Mouse (Mus musculus) heart, embryonic 14.5 days (tissue): Measurements from ENCODE around the gene Hrh2. TPM values are rescaled to one million over a fixed set of nuclear protein-coding genes. Genes with fewer than 3 reads are reported as not detected.

ENCODE experiments used
- ATAC-seq: fragments of 200-750 bp; cut with Nextera tagmentation; 2 replicates; pipeline ENCODE4 v1.8.0; 2017; ENCODE audit warnings: low read depth, moderate TSS enrichment; ENCODE audit not compliant: insufficient number of reproducible peaks, insufficient read depth, low FRiP score
- H3K27ac ChIP-seq, 2 experiments: fragments of 200-500 bp in 1 of 2; fragments of 300-500 bp in 1 of 2; sonication (generic) in 1 of 2; replicated peaks in 1 of 2; 2 replicates each; pipeline ENCODE4 v1.5.1; 2012 to 2014; ENCODE audit warnings: low read depth in 2 of 2, low read length in 2 of 2, control low read depth in 1 of 2, mild to moderate bottlenecking in 1 of 2, mixed read lengths in 1 of 2; ENCODE audit not compliant: control insufficient read depth in 1 of 2, insufficient read depth in 1 of 2
- H3K27me3 ChIP-seq: fragments of 300-500 bp; sonication (generic); 2 replicates; pipeline ENCODE4 v1.6.1; 2014; ENCODE audit warnings: mild to moderate bottlenecking, low read length, control low read depth; ENCODE audit not compliant: control insufficient read depth, insufficient read depth
- H3K36me3 ChIP-seq: fragments of 300-500 bp; sonication (generic); 2 replicates; pipeline ENCODE4 v1.6.1; 2014; ENCODE audit warnings: mild to moderate bottlenecking, control low read depth, low read length, mixed read lengths; ENCODE audit not compliant: control insufficient read depth, insufficient read depth
- H3K4me1 ChIP-seq, 2 experiments: fragments of 200-500 bp in 1 of 2; fragments of 300-500 bp in 1 of 2; sonication (generic) in 1 of 2; 2 replicates each; pipeline ENCODE4 v1.6.1; 2012 to 2014; ENCODE audit warnings: low read length in 2 of 2, control low read depth in 1 of 2, mixed read lengths in 1 of 2; ENCODE audit not compliant: control insufficient read depth in 2 of 2, insufficient read depth in 2 of 2
- H3K4me2 ChIP-seq: fragments of 300-500 bp; sonication (generic); 2 replicates; pipeline ENCODE4 v1.6.1; 2014; ENCODE audit warnings: mild to moderate bottlenecking, low read length
- H3K4me3 ChIP-seq, 2 experiments: fragments of 200-500 bp in 1 of 2; fragments of 300-500 bp in 1 of 2; sonication (generic) in 1 of 2; 2 replicates each; pipeline ENCODE4 v1.5.1; 2012 to 2014; ENCODE audit warnings: low read length in 2 of 2, mild to moderate bottlenecking in 2 of 2, control low read depth in 1 of 2, low read depth in 1 of 2, moderate library complexity in 1 of 2; ENCODE audit not compliant: control insufficient read depth in 1 of 2, insufficient read depth in 1 of 2
- H3K9ac ChIP-seq: fragments of 300-500 bp; sonication (generic); 2 replicates; pipeline ENCODE4 v1.6.1; 2014; ENCODE audit warnings: mild to moderate bottlenecking, low read length
- H3K9me3 ChIP-seq: fragments of 300-500 bp; sonication (generic); 2 replicates; pipeline ENCODE4 v1.6.1; 2016; ENCODE audit warnings: low read length, control low read depth; ENCODE audit not compliant: control insufficient read depth
- WGBS: fragments of 180-500 bp; shearing (Covaris S2); extraction: QIAGEN DNeasy Blood & Tissue Kit; methylation state at CpG from one replicate; pipeline ENCODE4 v1.1.7; 2014; 5-methylcytosine and 5-hydroxymethylcytosine counted together
- polyA plus RNA-seq: library from polyadenylated mRNA; unstranded; fragments of >200 nt; fragmentation: Nextera tagmentation; extraction: Ambion mirVana; gene quantifications from 2 replicates; pipeline ENCODE4 v1.2.1, GENCODE M21; 2014

The Hrh2 gene
- polyA plus RNA-seq, 1 experiment from 2014 or later = 0.07 TPM

GRCm38 (mm10) chr13:54181947-54182346, 10.0 kb upstream of the Hrh2 start:
- H3K9me3 ChIP-seq = peaks cover 5% of the 10 kb centered on the region; the same call in 1 of the 2 replicates
- no peak for ATAC-seq
- H3K36me3 ChIP-seq = no peaks in the 10 kb centered on the region
- H3K4me3 ChIP-seq = no peak overlapping the region
- WGBS = 84% methylated on average over 4 of the region's 4 CpGs
- H3K27me3 ChIP-seq = no peaks in the 10 kb centered on the region
- H3K4me2 ChIP-seq = no peak overlapping the region
- no peak overlapping the region for H3K27ac ChIP-seq
- peaks cover 4% of the 10 kb centered on the region in 2 experiments; a peak in 3 of 4 replicates for H3K4me1 ChIP-seq
- no peak overlapping the region for H3K9ac ChIP-seq

- Histone ChIP-seq H3K4me2 (no peak overlapping the region), H3K27me3 (peaks cover 8% of the 10 kb centered on the region), H3K27ac (no peak overlapping the region), H3K9me3 (peaks cover 5% of the 10 kb centered on the region; the same call in 1 of the 2 replicates), H3K36me3 (no peaks in the 10 kb centered on the region), H3K4me1 (no peaks in the 10 kb centered on the region), H3K9ac (no peak overlapping the region), H3K4me3 (no peak overlapping the region)
- 65% methylated on average over 5 of the region's 5 CpGs for WGBS
- ATAC-seq = no peak
These were observed 5.5 kb upstream of the Hrh2 start for GRCm38 (mm10) chr13:54186394-54186793.

GRCm38 (mm10) chr13:54188190-54188706, 3.7 kb upstream of the Hrh2 start:
- Histone ChIP-seq H3K4me2 (no peak overlapping the region), H3K4me3 (no peak overlapping the region), H3K27me3 (peaks cover 24% of the 10 kb centered on the region), H3K9me3 (peaks cover 5% of the 10 kb centered on the region; the same call in 1 of the 2 replicates), H3K27ac (no peak overlapping the region), H3K9ac (no peak overlapping the region), H3K36me3 (no peaks in the 10 kb centered on the region), H3K4me1 (peaks cover 5 to 6% of the 10 kb centered on the region in 2 experiments; a peak in 3 of 4 replicates)
- no peak for ATAC-seq
- 69% methylated on average over 7 of the region's 7 CpGs for WGBS

GRCm38 (mm10) chr13:54189896-54190295, 2.0 kb upstream of the Hrh2 start:
- Histone ChIP-seq H3K4me2 (no peak overlapping the region), H3K9ac (no peak overlapping the region), H3K27me3 (peaks cover 38% of the 10 kb centered on the region), H3K27ac (no peak overlapping the region), H3K4me1 (peaks cover 5 to 6% of the 10 kb centered on the region in 2 experiments; a peak in 3 of 4 replicates), H3K4me3 (no peak overlapping the region), H3K36me3 (no peaks in the 10 kb centered on the region), H3K9me3 (peaks cover 5% of the 10 kb centered on the region; the same call in 1 of the 2 replicates)
- ATAC-seq = no peak
- 57% methylated on average over 14 of the region's 14 CpGs for WGBS

- H3K27me3 ChIP-seq = peaks cover 38% of the 10 kb centered on the region
- H3K9me3 ChIP-seq = no peaks in the 10 kb centered on the region
- no peak overlapping the region for H3K9ac ChIP-seq
- no peak for ATAC-seq
- peaks cover 5 to 6% of the 10 kb centered on the region in 2 experiments; a peak in 3 of 4 replicates for H3K4me1 ChIP-seq
- no peak overlapping the region for H3K4me2 ChIP-seq
- no peaks in the 10 kb centered on the region for H3K36me3 ChIP-seq
- 68% methylated on average over 3 of the region's 3 CpGs for WGBS
- no peak overlapping the region for H3K4me3 ChIP-seq
- H3K27ac ChIP-seq = no peak overlapping the region
These were observed 748 bp upstream of the Hrh2 start for GRCm38 (mm10) chr13:54191181-54191580.

- 32% methylated on average over 5 of the region's 5 CpGs for WGBS
- ATAC-seq = no peak
- Histone ChIP-seq H3K36me3 (no peaks in the 10 kb centered on the region), H3K9ac (no peak overlapping the region), H3K4me2 (no peak overlapping the region), H3K27me3 (peaks cover 38% of the 10 kb centered on the region), H3K4me3 (no peak overlapping the region), H3K4me1 (peaks cover 5 to 6% of the 10 kb centered on the region in 2 experiments; a peak in 3 of 4 replicates), H3K9me3 (no peaks in the 10 kb centered on the region), H3K27ac (no peak overlapping the region)
These were observed 1.7 kb downstream of the Hrh2 start for GRCm38 (mm10) chr13:54193580-54193979.

- ATAC-seq = no peak
- WGBS = 64% methylated on average over 9 of the region's 9 CpGs
- H3K27ac ChIP-seq = no peak overlapping the region
- no peaks in the 10 kb centered on the region for H3K9me3 ChIP-seq
- no peak overlapping the region for H3K9ac ChIP-seq
- H3K4me2 ChIP-seq = no peak overlapping the region
- H3K27me3 ChIP-seq = peaks cover 9% of the 10 kb centered on the region
- H3K36me3 ChIP-seq = no peaks in the 10 kb centered on the region
- peaks cover 0 to 2% of the 10 kb centered on the region in 2 experiments; a peak in 1 of 4 replicates for H3K4me1 ChIP-seq
- no peak overlapping the region for H3K4me3 ChIP-seq
These were observed 7.1 kb downstream of the Hrh2 start for GRCm38 (mm10) chr13:54199000-54199399.

GRCm38 (mm10) chr13:54202458-54202857, 10.5 kb downstream of the Hrh2 start:
- 58% methylated on average over 8 of the region's 8 CpGs for WGBS

More at GRCm38 (mm10) chr13:54202458-54202857, 10.5 kb downstream of the Hrh2 start:
- H3K4me3 ChIP-seq = no peak overlapping the region
- no peak overlapping the region for H3K4me2 ChIP-seq
- H3K36me3 ChIP-seq = no peaks in the 10 kb centered on the region
- H3K4me1 ChIP-seq = peaks cover 0 to 2% of the 10 kb centered on the region in 2 experiments; a peak in 1 of 4 replicates
- ATAC-seq = no peak
- no peak overlapping the region for H3K27ac ChIP-seq
- H3K9ac ChIP-seq = no peak overlapping the region
- no peaks in the 10 kb centered on the region for H3K9me3 ChIP-seq
- H3K27me3 ChIP-seq = no peaks in the 10 kb centered on the region
